Mouse (Mus musculus) liver, adult 2 months (tissue): ENCODE results near the gene Nusap1. TPM values are rescaled to one million over a fixed set of nuclear protein-coding genes. Genes with fewer than 3 reads are reported as not detected.
"Not testable (repeated sequence)": the region's sequence is repeated elsewhere in the genome, so short reads cannot be mapped to it uniquely, and the experiment has no call there.

Experiments used
- DNase-seq: peaks from one replicate; pipeline ENCODE4 v3.0.0-alpha.2; 2011; ENCODE audit warnings: low read depth, low spot score; ENCODE audit errors: extremely low read depth
- H3K27ac ChIP-seq: fragments of 200-500 bp; replicated peaks from 2 replicates; pipeline ENCODE4 v1.5.1; 2012; ENCODE audit warnings: low read depth, mild to moderate bottlenecking, control low read depth, inconsistent platforms, low read length; ENCODE audit not compliant: insufficient read depth
- H3K27me3 ChIP-seq: fragments of 200-500 bp; 2 replicates; pipeline ENCODE4 v1.6.1; 2012; ENCODE audit warnings: mild to moderate bottlenecking, moderate library complexity, low read length, inconsistent platforms; ENCODE audit not compliant: control insufficient read depth, insufficient read depth
- H3K36me3 ChIP-seq: fragments of 200-500 bp; 2 replicates; pipeline ENCODE4 v1.6.1; 2012; ENCODE audit warnings: low read length, inconsistent platforms; ENCODE audit not compliant: control insufficient read depth, insufficient read depth
- H3K4me1 ChIP-seq: fragments of 200-500 bp; 2 replicates; pipeline ENCODE4 v1.6.1; 2011; ENCODE audit warnings: low read length; ENCODE audit not compliant: control insufficient read depth, insufficient read depth
- H3K4me3 ChIP-seq: fragments of 200-500 bp; 2 replicates; pipeline ENCODE4 v1.5.1; 2011; ENCODE audit warnings: low read depth, mild to moderate bottlenecking, control low read depth, low read length, moderate library complexity; ENCODE audit not compliant: insufficient read depth
- H3K79me2 ChIP-seq: fragments of 200-500 bp; 2 replicates; pipeline ENCODE4 v1.6.1; 2012; ENCODE audit warnings: inconsistent platforms, mild to moderate bottlenecking, low read length, moderate library complexity; ENCODE audit not compliant: control insufficient read depth, insufficient read depth
- H3K9ac ChIP-seq: fragments of 200-500 bp; 2 replicates; pipeline ENCODE4 v1.6.1; 2012; ENCODE audit warnings: low read depth, mild to moderate bottlenecking, control low read depth, inconsistent platforms, low read length
- CTCF ChIP-seq: fragments of 200-500 bp; IDR thresholded peaks from 2 replicates; pipeline ENCODE4 v1.5.1; 2011; ENCODE audit warnings: low read depth, low read length, control low read depth
- POLR2A ChIP-seq: fragments of 200-500 bp; IDR thresholded peaks from 2 replicates; pipeline ENCODE4 v1.6.1; 2011; ENCODE audit warnings: low read length, control low read depth; ENCODE audit not compliant: insufficient read depth; ENCODE audit errors: extremely low read depth
- WGBS: fragments of 180-500 bp; shearing (Covaris S2); methylation state at CpG from one replicate; pipeline ENCODE4 v1.1.7; 2018; 5-methylcytosine and 5-hydroxymethylcytosine counted together
- polyA plus RNA-seq: library from polyadenylated mRNA; depleted of rRNA; stranded (reverse); fragments of >200 nt; gene quantifications from 2 replicates; pipeline ENCODE4 v1.2.3, GENCODE M21; 2012
- total RNA-seq: library from RNA; depleted of rRNA; stranded (reverse); fragments of >200 nt; gene quantifications from 2 replicates; pipeline ENCODE4 v1.2.3, GENCODE M21; 2014

Gene Nusap1
- total and polyA plus RNA-seq, 2 experiments: 0.07 to 0.46 TPM

GRCm38 (mm10) chr2:119602488-119602887 is 15.6 kb upstream of the Nusap1 start:
- peaks cover 57% of the 10 kb centered on the region for H3K36me3 ChIP-seq
- H3K4me1 ChIP-seq: peaks cover 11% of the 10 kb centered on the region
- WGBS: 0% methylated on average over 1 of the region's 1 CpGs

DNA sequence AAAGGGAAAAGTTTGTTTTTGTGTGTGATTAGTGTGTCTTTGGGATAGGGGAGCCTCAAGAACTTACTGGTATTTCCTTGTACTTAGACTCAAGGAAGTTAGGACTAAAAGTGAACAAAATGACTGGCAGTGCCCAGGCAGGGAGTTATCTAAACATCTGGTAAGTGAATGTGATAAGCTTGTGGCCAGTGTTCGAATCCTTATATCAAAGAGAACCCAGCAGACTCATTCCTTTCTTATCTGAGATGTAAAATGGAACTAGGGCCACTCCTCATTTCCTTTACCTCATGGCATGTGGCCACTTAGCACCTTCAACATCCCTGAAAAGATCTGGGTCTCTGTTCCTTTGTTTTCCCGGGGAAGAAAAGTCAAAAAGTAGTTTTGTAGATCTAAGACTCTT is 14.2 kb upstream of the Nusap1 start:
- DNase-seq: no peak
- Histone ChIP-seq H3K36me3 (peaks cover 53% of the 10 kb centered on the region), H3K4me1 (peaks cover 11% of the 10 kb centered on the region), H3K27me3 (no peaks in the 10 kb centered on the region), H3K27ac (no peak overlapping the region), H3K9ac (no peak overlapping the region), H3K4me3 (no peak overlapping the region), H3K79me2 (no peaks in the 10 kb centered on the region)
- WGBS: 81% methylated on average over 2 of the region's 2 CpGs
- TF ChIP-seq POLR2A (no peak), CTCF (no peak)

More at GRCm38 (mm10) chr2:119602488-119602887, 15.6 kb upstream of the Nusap1 start:
- Histone ChIP-seq H3K4me3 (no peak overlapping the region), H3K27me3 (no peaks in the 10 kb centered on the region), H3K79me2 (no peaks in the 10 kb centered on the region), H3K9ac (no peak overlapping the region), H3K27ac (no peak overlapping the region)
- peak; percentile 48 for DNase-seq
- TF ChIP-seq POLR2A (no peak), CTCF (no peak)

DNA sequence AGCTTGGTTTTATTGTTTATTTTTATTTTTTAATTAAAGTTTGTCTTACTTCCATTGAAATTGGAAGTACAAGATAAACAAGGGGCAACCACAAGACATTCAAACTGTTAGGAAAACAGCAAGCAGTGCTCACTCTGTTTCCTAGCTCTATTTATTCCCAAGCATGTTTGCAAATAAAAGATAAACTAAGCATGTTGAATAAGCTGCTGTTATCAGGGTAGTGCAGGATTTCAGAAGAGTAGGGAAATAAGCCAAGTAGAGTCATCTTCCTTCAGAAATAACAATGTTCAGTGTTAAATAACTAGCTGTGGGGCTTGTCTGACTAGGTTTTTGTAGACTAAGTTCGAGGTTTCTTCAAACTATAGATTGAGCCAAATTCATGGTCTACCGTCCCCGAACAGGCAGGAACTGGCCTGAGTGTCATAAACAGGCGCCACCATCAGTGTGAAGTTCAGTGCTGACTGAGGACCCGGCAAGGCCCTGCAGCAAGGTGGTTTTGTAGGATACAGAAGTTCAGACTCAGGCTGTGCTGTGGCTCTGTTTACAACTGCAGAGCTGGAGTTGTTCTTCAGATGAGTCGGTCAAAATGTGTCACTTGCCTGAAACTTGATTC is 12.6 kb upstream of the Nusap1 start:
- Histone ChIP-seq H3K9ac (no peak overlapping the region), H3K4me1 (peaks cover 9% of the 10 kb centered on the region; the same call in 1 of the 2 replicates), H3K27me3 (no peaks in the 10 kb centered on the region), H3K27ac (no peak overlapping the region), H3K4me3 (no peak overlapping the region), H3K36me3 (peaks cover 44% of the 10 kb centered on the region), H3K79me2 (no peaks in the 10 kb centered on the region)
- TF ChIP-seq CTCF (no peak), POLR2A (no peak)
- DNase-seq: peak; percentile 17
- 88% methylated on average over 6 of the region's 6 CpGs for WGBS

DNA sequence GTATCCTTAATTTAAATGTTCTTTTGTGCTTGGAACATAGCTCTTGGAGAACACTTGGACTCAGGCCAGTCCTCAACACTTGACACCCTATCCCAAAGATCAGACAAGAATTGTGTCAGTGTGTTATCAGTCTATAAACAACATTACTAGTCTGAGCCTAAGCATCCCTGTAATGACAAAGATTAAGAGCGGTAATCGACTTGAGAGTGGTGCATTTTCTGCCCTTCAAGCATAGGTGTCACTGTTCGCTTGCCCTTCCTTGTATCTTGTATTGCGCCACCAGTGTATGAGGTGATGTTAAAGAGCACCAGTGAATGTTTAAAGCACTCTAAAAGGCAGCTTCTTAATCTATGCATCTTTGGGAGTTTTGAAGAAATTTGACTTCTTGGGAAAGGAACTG is 11.1 kb upstream of the Nusap1 start:
- Histone ChIP-seq H3K79me2 (no peaks in the 10 kb centered on the region), H3K9ac (no peak overlapping the region), H3K4me3 (no peak overlapping the region), H3K36me3 (peaks cover 38% of the 10 kb centered on the region), H3K27ac (no peak overlapping the region), H3K27me3 (no peaks in the 10 kb centered on the region), H3K4me1 (peaks cover 3% of the 10 kb centered on the region; the same call in 1 of the 2 replicates)
- DNase-seq: no peak
- TF ChIP-seq CTCF (no peak), POLR2A (no peak)
- 82% methylated on average over 4 of the region's 4 CpGs for WGBS

GRCm38 (mm10) chr2:119617841-119618198 is 278 bp upstream of the Nusap1 start:
- DNase-seq: no peak
- no peaks in the 10 kb centered on the region for H3K36me3 ChIP-seq
- H3K79me2 ChIP-seq: peaks cover 2% of the 10 kb centered on the region; the same call in 1 of the 2 replicates
- no peak for TF ChIP-seq POLR2A
- no peak for TF ChIP-seq CTCF
- H3K9ac ChIP-seq: peak overlapping the region; percentile 55
- H3K4me3 ChIP-seq: peak overlapping the region; percentile 81
- H3K4me1 ChIP-seq: peaks cover 2% of the 10 kb centered on the region; the same call in 1 of the 2 replicates
- no peaks in the 10 kb centered on the region for H3K27me3 ChIP-seq
- H3K27ac ChIP-seq: no peak overlapping the region
- WGBS: under 1% methylated on average over 13 of the region's 13 CpGs

- Histone ChIP-seq H3K9ac (peak overlapping the region; percentile 28; the same call in 1 of the 2 replicates), H3K4me3 (peak overlapping the region; percentile 63)
- H3K79me2 ChIP-seq, H3K4me1 ChIP-seq, DNase-seq, H3K36me3 ChIP-seq, H3K27me3 ChIP-seq, H3K27ac ChIP-seq: not testable (repeated sequence)
- WGBS: 9% methylated on average over 6 of the region's 6 CpGs
These were observed 904 bp downstream of the Nusap1 start for GRCm38 (mm10) chr2:119619002-119619401.
